Mouse (Mus musculus) neural tube, embryonic 14.5 days (tissue): ENCODE measurements around the gene Cfi. TPM values are rescaled to one million over a fixed set of nuclear protein-coding genes. Genes with fewer than 3 reads are reported as not detected.

ENCODE experiments used
- ATAC-seq: fragments of 200-750 bp; cut with Nextera tagmentation; 2 replicates; pipeline ENCODE4 v1.8.0; 2017; ENCODE audit warnings: low read depth, mild to moderate bottlenecking, moderate TSS enrichment, moderate library complexity
- H3K27ac ChIP-seq: fragments of 300-500 bp; sonication (generic); 2 replicates; pipeline ENCODE4 v1.5.1; 2014; ENCODE audit warnings: low read depth, mild to moderate bottlenecking, control low read depth, low read length, moderate library complexity, mixed read lengths
- H3K27me3 ChIP-seq: fragments of 300-500 bp; sonication (generic); 2 replicates; pipeline ENCODE4 v1.6.1; 2014; ENCODE audit warnings: low read length; ENCODE audit not compliant: control insufficient read depth, insufficient read depth
- H3K36me3 ChIP-seq: fragments of 300-500 bp; sonication (generic); 2 replicates; pipeline ENCODE4 v1.6.1; 2014; ENCODE audit warnings: low read length, mixed read lengths; ENCODE audit not compliant: control insufficient read depth, insufficient read depth
- H3K4me1 ChIP-seq: fragments of 300-500 bp; sonication (generic); 2 replicates; pipeline ENCODE4 v1.6.1; 2014; ENCODE audit warnings: low read length; ENCODE audit not compliant: control insufficient read depth, insufficient read depth
- H3K4me2 ChIP-seq: fragments of 300-500 bp; sonication (generic); 2 replicates; pipeline ENCODE4 v1.6.1; 2014; ENCODE audit warnings: mild to moderate bottlenecking, low read depth, low read length, control low read depth
- H3K4me3 ChIP-seq: fragments of 300-500 bp; sonication (generic); 2 replicates; pipeline ENCODE4 v1.5.1; 2014; ENCODE audit warnings: low read depth, low read length, control low read depth, mixed read lengths
- H3K9ac ChIP-seq: fragments of 300-500 bp; sonication (generic); replicated peaks from 2 replicates; pipeline ENCODE4 v1.6.1; 2014; ENCODE audit warnings: low read depth, mild to moderate bottlenecking, control low read depth, low read length, mixed read lengths
- H3K9me3 ChIP-seq: fragments of 300-500 bp; sonication (generic); 2 replicates; pipeline ENCODE4 v1.6.1; 2016; ENCODE audit warnings: low read length; ENCODE audit not compliant: control insufficient read depth
- WGBS: fragments of 180-500 bp; shearing (Covaris S2); extraction: QIAGEN DNeasy Blood & Tissue Kit; methylation state at CpG from one replicate; pipeline ENCODE4 v1.1.7; 2014; 5-methylcytosine and 5-hydroxymethylcytosine counted together
- polyA plus RNA-seq: library from polyadenylated mRNA; unstranded; fragments of >200 nt; fragmentation: Nextera tagmentation; extraction: Ambion mirVana; gene quantifications from 2 replicates; pipeline ENCODE4 v1.2.1, GENCODE M21; 2014

Gene Cfi
- polyA plus RNA-seq, 1 experiment from 2014 or later: 0.16 TPM

- Histone ChIP-seq H3K27me3 (no peaks in the 10 kb centered on the region), H3K4me2 (no peak overlapping the region), H3K9ac (no peak overlapping the region), H3K4me3 (no peak overlapping the region), H3K27ac (no peak overlapping the region), H3K9me3 (no peaks in the 10 kb centered on the region), H3K36me3 (no peaks in the 10 kb centered on the region), H3K4me1 (no peaks in the 10 kb centered on the region)
- 84% methylated on average over 8 of the region's 8 CpGs for WGBS
- ATAC-seq: no peak
Observed at GRCm38 (mm10) chr3:129880925-129881593, 45.4 kb downstream of the Cfi start.

DNA sequence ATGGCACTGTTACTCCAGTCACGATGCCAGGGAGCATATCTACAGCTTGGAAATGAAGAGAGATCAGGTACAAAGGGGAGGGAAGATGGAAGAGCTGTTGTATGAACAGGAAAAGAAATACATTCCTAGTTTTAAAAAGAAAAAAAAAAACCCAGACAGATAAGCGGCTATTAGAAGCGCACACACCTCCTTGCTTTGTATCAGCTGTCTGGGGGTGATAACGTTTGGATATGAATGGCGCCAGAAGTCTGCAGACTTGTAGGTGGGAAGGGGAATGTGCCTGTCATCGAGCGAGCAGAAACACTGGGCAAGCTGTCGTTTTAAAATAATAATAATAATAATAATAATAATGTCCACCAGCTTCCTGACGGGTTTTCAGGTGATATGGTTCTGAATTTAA is 49.9 kb downstream of the Cfi start:
- no peak overlapping the region for H3K9ac ChIP-seq
- WGBS: 94% methylated on average over 9 of the region's 9 CpGs
- no peak for ATAC-seq

DNA sequence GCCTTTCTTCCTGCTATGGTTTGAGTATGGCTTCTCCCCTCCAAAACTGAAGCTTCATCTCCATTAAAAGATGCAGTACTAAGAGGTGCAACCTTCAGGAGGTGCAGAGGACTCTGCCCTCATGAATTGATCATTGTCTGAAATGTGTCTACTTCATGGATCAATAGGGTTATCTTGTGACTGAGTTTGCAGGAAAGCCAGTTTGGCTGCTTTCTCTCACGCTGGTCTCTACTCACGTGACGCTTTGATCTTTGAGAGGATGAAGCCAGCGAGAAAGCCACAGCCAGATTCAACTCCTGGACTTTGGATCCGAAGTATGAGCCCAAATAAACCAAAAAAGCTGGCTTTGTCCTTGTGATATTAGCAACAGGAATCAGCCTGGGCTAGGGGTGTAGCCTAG is 50.7 kb downstream of the Cfi start:
- Histone ChIP-seq H3K4me2 (no peak overlapping the region), H3K27ac (no peak overlapping the region), H3K9me3 (no peaks in the 10 kb centered on the region), H3K4me3 (no peak overlapping the region), H3K4me1 (no peaks in the 10 kb centered on the region), H3K27me3 (no peaks in the 10 kb centered on the region), H3K9ac (no peak overlapping the region), H3K36me3 (peaks cover 3% of the 10 kb centered on the region)
- no peak for ATAC-seq
- WGBS: 91% methylated on average over 5 of the region's 5 CpGs

More for the DNA sequence above, 49.9 kb downstream of the Cfi start:
- no peak overlapping the region for H3K27ac ChIP-seq
- no peaks in the 10 kb centered on the region for H3K4me1 ChIP-seq
- no peaks in the 10 kb centered on the region for H3K9me3 ChIP-seq
- no peaks in the 10 kb centered on the region; the same call in 1 of the 2 replicates for H3K36me3 ChIP-seq
- H3K27me3 ChIP-seq: no peaks in the 10 kb centered on the region
- H3K4me2 ChIP-seq: no peak overlapping the region
- H3K4me3 ChIP-seq: no peak overlapping the region

DNA sequence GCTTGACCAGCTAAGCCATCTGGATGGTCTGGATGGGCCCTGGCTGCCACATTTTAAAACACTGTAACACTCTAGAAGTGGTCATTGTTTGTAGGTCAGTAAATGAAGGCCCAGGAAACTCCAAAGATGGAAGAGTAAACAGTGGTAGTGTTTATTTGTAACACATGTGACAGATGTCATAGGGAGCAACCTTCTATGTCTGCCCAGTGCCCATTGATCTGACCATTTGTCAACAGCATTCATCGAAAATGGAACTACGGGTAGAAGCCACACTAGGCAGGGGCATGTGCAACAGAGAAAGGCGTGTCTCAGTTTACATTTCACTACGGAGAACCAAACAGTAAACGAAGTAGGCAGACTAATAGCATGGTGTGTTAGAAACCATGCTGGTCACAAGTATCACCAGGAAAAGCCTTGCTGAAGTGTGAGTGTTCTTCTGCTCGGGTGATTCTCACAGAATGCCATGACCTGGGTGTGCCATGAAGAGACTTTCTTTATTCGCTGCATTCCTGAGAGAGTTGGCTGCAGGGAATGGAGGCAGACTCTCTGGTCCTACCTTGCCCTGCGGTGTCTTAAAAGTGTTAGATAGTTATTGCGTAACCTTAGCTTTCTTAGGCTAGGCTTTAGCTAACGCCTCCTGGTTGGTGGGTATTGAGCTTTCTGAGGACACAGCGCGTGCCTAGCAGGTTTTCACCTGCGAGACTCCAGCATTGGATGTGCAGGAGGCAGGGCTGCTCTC is 52.3 kb downstream of the Cfi start:
- no peak overlapping the region for H3K4me2 ChIP-seq
- H3K4me3 ChIP-seq: no peak overlapping the region
- H3K27ac ChIP-seq: no peak overlapping the region
- H3K9me3 ChIP-seq: no peaks in the 10 kb centered on the region
- no peaks in the 10 kb centered on the region for H3K4me1 ChIP-seq
- H3K36me3 ChIP-seq: peaks cover 3% of the 10 kb centered on the region
- H3K27me3 ChIP-seq: no peaks in the 10 kb centered on the region
- no peak for ATAC-seq
- WGBS: 90% methylated on average over 13 of the region's 13 CpGs
- no peak overlapping the region for H3K9ac ChIP-seq

- peaks cover 3% of the 10 kb centered on the region for H3K36me3 ChIP-seq
- ATAC-seq: no peak
- no peaks in the 10 kb centered on the region for H3K9me3 ChIP-seq
- WGBS: 96% methylated on average over 5 of the region's 5 CpGs
- no peak overlapping the region for H3K4me3 ChIP-seq
- no peak overlapping the region for H3K4me2 ChIP-seq
- H3K27ac ChIP-seq: no peak overlapping the region
- no peaks in the 10 kb centered on the region for H3K4me1 ChIP-seq
- no peak overlapping the region for H3K9ac ChIP-seq
- no peaks in the 10 kb centered on the region for H3K27me3 ChIP-seq
Observed at GRCm38 (mm10) chr3:129892003-129892402, 56.3 kb downstream of the Cfi start.

DNA sequence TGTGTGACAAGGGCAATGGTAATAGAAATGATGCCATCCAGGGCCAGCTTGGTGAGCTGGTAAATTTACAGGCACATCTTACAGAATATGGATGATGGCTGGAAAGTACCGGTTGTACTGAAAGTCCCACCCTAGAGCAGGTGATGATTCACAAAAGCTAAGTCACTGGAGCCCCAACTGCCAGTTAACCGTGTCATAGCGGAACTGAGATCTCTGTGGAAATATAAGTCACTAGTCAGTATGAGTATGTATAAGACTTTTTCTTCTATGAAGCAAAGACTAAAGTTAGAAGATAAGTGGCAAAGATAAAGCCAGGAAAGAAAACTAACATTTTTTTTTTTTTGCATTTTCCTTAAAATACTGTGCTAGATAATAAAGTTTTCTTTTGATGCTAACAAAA is 57.5 kb downstream of the Cfi start:
- no peak for ATAC-seq
- no peaks in the 10 kb centered on the region for H3K9me3 ChIP-seq
- H3K4me3 ChIP-seq: no peak overlapping the region
- H3K36me3 ChIP-seq: peaks cover 3% of the 10 kb centered on the region
- no peak overlapping the region for H3K4me2 ChIP-seq
- no peak overlapping the region for H3K27ac ChIP-seq
- H3K4me1 ChIP-seq: no peaks in the 10 kb centered on the region
- 95% methylated on average over 3 of the region's 3 CpGs for WGBS
- no peak overlapping the region for H3K9ac ChIP-seq
- H3K27me3 ChIP-seq: no peaks in the 10 kb centered on the region

DNA sequence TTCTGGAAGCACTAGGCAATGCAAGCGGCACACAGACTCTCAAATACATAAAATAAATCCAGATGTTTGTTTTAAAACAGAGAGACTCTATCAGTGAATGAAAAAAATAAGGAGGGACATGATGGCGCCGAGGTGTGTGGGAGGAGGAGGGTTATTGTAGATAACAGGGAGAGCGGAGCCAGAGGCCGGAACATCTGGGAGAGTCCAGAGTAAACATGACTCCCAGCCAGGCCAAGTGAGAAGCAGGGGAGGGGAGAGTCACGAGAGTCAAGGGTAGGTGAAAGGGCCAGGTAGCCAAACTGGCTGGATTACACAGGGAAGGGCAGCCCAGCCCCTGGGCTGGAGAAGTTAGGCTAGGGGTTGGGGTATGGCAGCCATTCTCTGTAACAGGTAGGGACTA is 60.9 kb downstream of the Cfi start:
- Histone ChIP-seq H3K4me3 (no peak overlapping the region), H3K4me2 (no peak overlapping the region), H3K36me3 (no peaks in the 10 kb centered on the region), H3K4me1 (no peaks in the 10 kb centered on the region), H3K27me3 (no peaks in the 10 kb centered on the region), H3K9ac (no peak overlapping the region), H3K27ac (no peak overlapping the region), H3K9me3 (no peaks in the 10 kb centered on the region)
- WGBS: 86% methylated on average over 6 of the region's 6 CpGs
- no peak for ATAC-seq

GRCm38 (mm10) chr3:129898886-129899285 is 63.2 kb downstream of the Cfi start:
- no peak overlapping the region for H3K27ac ChIP-seq
- H3K27me3 ChIP-seq: no peaks in the 10 kb centered on the region
- H3K36me3 ChIP-seq: no peaks in the 10 kb centered on the region
- H3K4me1 ChIP-seq: no peaks in the 10 kb centered on the region
- no peak for ATAC-seq
- H3K9ac ChIP-seq: no peak overlapping the region
- WGBS: 66% methylated on average over 4 of the region's 4 CpGs
- no peaks in the 10 kb centered on the region for H3K9me3 ChIP-seq
- H3K4me2 ChIP-seq: no peak overlapping the region
- H3K4me3 ChIP-seq: no peak overlapping the region

DNA sequence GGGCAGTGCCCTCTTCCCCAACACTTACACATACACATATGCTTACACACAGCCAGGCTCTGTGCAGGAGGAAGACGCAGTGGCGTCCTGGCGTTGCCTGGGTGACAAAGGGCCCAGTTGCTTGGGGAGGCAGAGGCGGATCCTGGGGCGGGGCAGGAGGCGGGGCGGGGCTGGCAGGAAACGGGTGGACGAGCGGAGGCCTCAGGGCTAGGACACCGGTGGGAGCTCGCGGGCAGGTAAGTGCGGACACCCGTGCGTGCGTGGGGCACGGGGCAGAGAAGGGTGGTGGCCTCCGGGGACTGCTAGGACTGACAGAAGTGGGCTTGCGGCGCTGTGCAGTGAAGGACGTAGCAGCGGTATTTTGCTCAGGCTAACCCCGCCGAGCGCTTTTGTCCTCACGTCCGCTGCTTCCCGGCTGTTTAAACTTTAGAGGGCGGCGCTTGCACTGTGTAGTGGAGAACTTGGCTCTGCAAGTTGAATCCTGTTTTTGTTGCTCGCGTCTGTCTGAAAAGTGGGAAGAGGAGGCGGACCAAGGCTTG is 65.7 kb downstream of the Cfi start, which contains the start of gene Casp6:
Casp6 (plus strand) TSS at position 155 of the 539 bp plus-strand sequence.
- Histone ChIP-seq H3K36me3 (no peaks in the 10 kb centered on the region), H3K9ac (peak within 1 kb of the TSS; percentile 53), H3K9me3 (no peaks in the 10 kb centered on the region), H3K27me3 (no peaks in the 10 kb centered on the region), H3K4me3 (peak within 1 kb of the TSS; percentile 47), H3K4me2 (peak within 1 kb of the TSS; percentile 58), H3K27ac (no peak within 1 kb of the TSS), H3K4me1 (no peaks in the 10 kb centered on the region)
- ATAC-seq: peak; percentile 94
- WGBS: under 1% methylated on average over 31 of the region's 34 CpGs
